Mouse (Mus musculus): ENCODE measurements around the gene Gm20532. TPM values are rescaled to one million over a fixed set of nuclear protein-coding genes. Genes with fewer than 3 reads are reported as not detected.

Gene Gm20532
- polyA plus RNA-seq, 1 experiment from 2014 or later = not detected

DNA sequence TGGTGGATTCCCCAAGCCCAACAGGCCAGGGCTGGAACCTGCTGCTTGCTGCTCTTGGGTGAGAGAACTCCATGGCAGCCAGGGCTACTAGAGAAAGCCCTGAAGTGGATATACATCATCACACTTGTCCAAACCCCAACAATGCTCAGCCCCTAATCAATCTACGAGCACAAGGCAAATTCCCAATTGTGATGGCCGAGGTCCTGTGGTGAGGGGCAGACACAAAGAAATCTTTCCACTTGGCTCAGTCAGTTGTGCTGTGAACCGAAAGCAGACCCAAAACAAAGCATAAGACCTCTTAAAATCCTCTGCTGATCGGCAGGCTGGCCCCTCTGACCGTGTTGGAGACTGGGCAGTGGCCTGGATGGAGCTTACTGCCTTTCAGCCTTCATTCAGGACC is 11.6 kb upstream of the Gm20532 start:
- no peak for ATAC-seq (ENCODE audit: insufficient number of reproducible peaks, insufficient read depth, low FRiP score, low TSS enrichment, low read depth)
- Histone ChIP-seq H3K27ac (no peak overlapping the region), H3K27me3 (no peaks in the 10 kb centered on the region), H3K4me3 (no peak overlapping the region), H3K4me2 (no peak overlapping the region), H3K4me1 (peaks cover 18% of the 10 kb centered on the region; the same call in 1 of the 2 replicates), H3K9me3 (no peaks in the 10 kb centered on the region), H3K9ac (no peak overlapping the region), H3K36me3 (no peaks in the 10 kb centered on the region)
- 61% methylated on average over 5 of the region's 5 CpGs for WGBS

- Histone ChIP-seq H3K36me3 (no peaks in the 10 kb centered on the region), H3K4me3 (no peak overlapping the region), H3K9ac (no peak overlapping the region), H3K27ac (no peak overlapping the region), H3K4me1 (peaks cover 17% of the 10 kb centered on the region; the same call in 1 of the 2 replicates), H3K27me3 (no peaks in the 10 kb centered on the region), H3K9me3 (no peaks in the 10 kb centered on the region), H3K4me2 (no peak overlapping the region)
- ATAC-seq (ENCODE audit: insufficient number of reproducible peaks, insufficient read depth, low FRiP score, low TSS enrichment, low read depth) = no peak
- WGBS = 93% methylated on average over 1 of the region's 1 CpGs
Measured at GRCm38 (mm10) chr2:26575378-26575777, 11.1 kb upstream of the Gm20532 start.

- H3K4me3 ChIP-seq = no peak overlapping the region
- no peaks in the 10 kb centered on the region for H3K27me3 ChIP-seq
- no peak overlapping the region for H3K9ac ChIP-seq
- H3K27ac ChIP-seq = no peak overlapping the region
- no peak overlapping the region for H3K4me2 ChIP-seq
- H3K9me3 ChIP-seq = no peaks in the 10 kb centered on the region
- peaks cover 17% of the 10 kb centered on the region; the same call in 1 of the 2 replicates for H3K4me1 ChIP-seq
- no peaks in the 10 kb centered on the region for H3K36me3 ChIP-seq
- ATAC-seq (ENCODE audit: insufficient number of reproducible peaks, insufficient read depth, low FRiP score, low TSS enrichment, low read depth) = no peak
- WGBS = 41% methylated on average over 4 of the region's 4 CpGs
Measured at GRCm38 (mm10) chr2:26575865-26576264, 10.6 kb upstream of the Gm20532 start.

DNA sequence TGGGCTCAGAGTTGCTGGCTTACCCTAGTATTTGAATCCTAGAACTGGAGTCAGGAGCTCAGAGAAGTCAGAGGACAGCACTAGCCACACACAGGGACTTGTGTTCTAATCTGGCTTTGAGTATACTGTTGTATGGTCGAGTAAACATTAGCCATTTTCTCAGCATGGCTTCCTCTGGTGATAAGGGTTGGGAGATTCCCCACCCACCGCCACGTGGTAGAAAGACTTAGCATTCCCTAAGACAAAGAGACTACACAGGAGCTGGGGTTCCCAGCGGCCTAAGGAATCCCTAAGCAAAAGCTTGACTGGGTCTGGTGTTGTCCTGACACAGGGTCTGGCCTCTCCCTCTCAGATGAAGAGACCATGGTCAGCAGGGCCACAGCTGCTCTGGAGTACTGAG is 10.0 kb upstream of the Gm20532 start:
- WGBS = 59% methylated on average over 4 of the region's 4 CpGs
- ATAC-seq (ENCODE audit: insufficient number of reproducible peaks, insufficient read depth, low FRiP score, low TSS enrichment, low read depth) = no peak
- Histone ChIP-seq H3K27me3 (no peaks in the 10 kb centered on the region), H3K9me3 (no peaks in the 10 kb centered on the region), H3K4me1 (peaks cover 17% of the 10 kb centered on the region; the same call in 1 of the 2 replicates), H3K27ac (peak overlapping the region; percentile 16; the same call in 1 of the 2 replicates), H3K36me3 (no peaks in the 10 kb centered on the region), H3K4me3 (no peak overlapping the region), H3K9ac (no peak overlapping the region), H3K4me2 (no peak overlapping the region)

- Histone ChIP-seq H3K27me3 (no peaks in the 10 kb centered on the region), H3K36me3 (no peaks in the 10 kb centered on the region), H3K27ac (peak overlapping the region; percentile 72), H3K4me1 (peaks cover 20% of the 10 kb centered on the region), H3K9me3 (no peaks in the 10 kb centered on the region), H3K9ac (no peak overlapping the region), H3K4me2 (no peak overlapping the region), H3K4me3 (no peak overlapping the region)
- WGBS = 31% methylated on average over 6 of the region's 6 CpGs
- no peak for ATAC-seq (ENCODE audit: insufficient number of reproducible peaks, insufficient read depth, low FRiP score, low TSS enrichment, low read depth)
Measured at GRCm38 (mm10) chr2:26578369-26578768, 8.1 kb upstream of the Gm20532 start.

DNA sequence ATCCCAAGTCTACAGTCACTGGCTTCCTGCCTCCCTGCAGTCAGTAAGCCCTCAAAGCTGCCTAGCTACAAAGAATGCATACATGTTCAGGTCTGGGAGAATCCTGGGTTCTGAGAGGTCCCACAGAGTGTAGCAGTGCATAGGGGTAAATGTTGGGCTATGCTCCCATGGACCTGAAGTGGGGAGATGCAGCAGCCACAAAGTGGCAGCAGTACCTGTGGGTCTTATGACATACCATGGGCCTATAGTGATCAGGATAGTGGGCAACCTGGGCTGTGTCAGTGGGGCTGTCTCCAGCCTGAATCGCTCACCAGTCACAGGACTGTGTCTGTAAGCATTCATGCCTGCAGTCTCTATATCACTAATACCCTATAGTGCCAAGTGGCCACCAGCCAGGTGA is 6.7 kb upstream of the Gm20532 start, which contains the start of gene Egfl7:
Gene Egfl7 (plus strand): TSS at position 301 of the 400 bp plus-strand sequence.
- H3K4me3 ChIP-seq = no peak within 1 kb of the TSS
- 96% methylated on average over 1 of the region's 1 CpGs for WGBS
- H3K36me3 ChIP-seq = no peaks in the 10 kb centered on the region
- ATAC-seq (ENCODE audit: insufficient number of reproducible peaks, insufficient read depth, low FRiP score, low TSS enrichment, low read depth) = no peak
- H3K9ac ChIP-seq = 0 out of 2 replicates have a peak within 1 kb of the TSS, but pooled peaks have one; percentile 16
- H3K27ac ChIP-seq = peak within 1 kb of the TSS; percentile 72; the same call in 1 of the 2 replicates
- H3K9me3 ChIP-seq = no peaks in the 10 kb centered on the region
- H3K4me1 ChIP-seq = peaks cover 12% of the 10 kb centered on the region
- no peak within 1 kb of the TSS for H3K4me2 ChIP-seq
- H3K27me3 ChIP-seq = no peaks in the 10 kb centered on the region

GRCm38 (mm10) chr2:26580751-26581150 is 5.7 kb upstream of the Gm20532 start:
- no peak overlapping the region for H3K4me2 ChIP-seq
- H3K9ac ChIP-seq = 0 out of 2 replicates have a peak overlapping the region, but pooled peaks have one; percentile 16
- H3K27me3 ChIP-seq = no peaks in the 10 kb centered on the region
- H3K36me3 ChIP-seq = no peaks in the 10 kb centered on the region
- peaks cover 12% of the 10 kb centered on the region for H3K4me1 ChIP-seq
- no peaks in the 10 kb centered on the region for H3K9me3 ChIP-seq
- H3K27ac ChIP-seq = no peak overlapping the region
- 88% methylated on average over 5 of the region's 5 CpGs for WGBS
- no peak overlapping the region for H3K4me3 ChIP-seq
- no peak for ATAC-seq (ENCODE audit: insufficient number of reproducible peaks, insufficient read depth, low FRiP score, low TSS enrichment, low read depth)

GRCm38 (mm10) chr2:26582203-26582602 is 4.2 kb upstream of the Gm20532 start:
- Histone ChIP-seq H3K9ac (no peak overlapping the region), H3K4me1 (peaks cover 17% of the 10 kb centered on the region), H3K4me3 (no peak overlapping the region), H3K27me3 (no peaks in the 10 kb centered on the region), H3K9me3 (no peaks in the 10 kb centered on the region), H3K27ac (0 out of 2 replicates have a peak overlapping the region, but pooled peaks have one; percentile 16), H3K4me2 (no peak overlapping the region), H3K36me3 (no peaks in the 10 kb centered on the region)
- ATAC-seq (ENCODE audit: insufficient number of reproducible peaks, insufficient read depth, low FRiP score, low TSS enrichment, low read depth) = no peak
- 46% methylated on average over 2 of the region's 2 CpGs for WGBS

DNA sequence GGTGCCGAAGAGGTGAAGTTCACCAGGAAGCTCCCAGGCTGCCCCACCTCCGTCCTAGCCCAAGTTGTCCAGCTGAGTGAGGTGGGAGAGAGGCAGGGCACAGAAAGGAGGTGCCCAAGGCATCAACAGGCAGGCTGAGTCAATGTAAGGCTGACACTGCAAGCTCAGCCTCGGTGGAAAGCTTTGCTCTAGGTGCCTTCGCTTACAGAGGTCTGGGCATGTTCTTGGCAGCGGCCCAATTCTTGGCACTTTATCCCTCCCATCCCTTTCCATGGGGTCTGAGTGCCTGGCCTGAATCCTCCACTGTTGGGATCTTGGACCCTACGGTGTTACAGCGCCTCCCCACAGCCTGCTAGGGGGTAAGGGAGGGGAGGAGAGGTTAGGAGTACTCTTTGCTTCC is 3.7 kb upstream of the Gm20532 start:
- Histone ChIP-seq H3K27ac (0 out of 2 replicates have a peak overlapping the region, but pooled peaks have one; percentile 16), H3K4me3 (no peak overlapping the region), H3K4me1 (peaks cover 19% of the 10 kb centered on the region), H3K36me3 (no peaks in the 10 kb centered on the region), H3K4me2 (no peak overlapping the region), H3K9me3 (no peaks in the 10 kb centered on the region), H3K9ac (no peak overlapping the region), H3K27me3 (no peaks in the 10 kb centered on the region)
- no peak for ATAC-seq (ENCODE audit: insufficient number of reproducible peaks, insufficient read depth, low FRiP score, low TSS enrichment, low read depth)
- 72% methylated on average over 7 of the region's 7 CpGs for WGBS

GRCm38 (mm10) chr2:26583640-26584039 is 2.8 kb upstream of the Gm20532 start:
- Histone ChIP-seq H3K4me1 (peaks cover 18% of the 10 kb centered on the region), H3K9me3 (no peaks in the 10 kb centered on the region), H3K27ac (peak overlapping the region; percentile 44; the same call in 1 of the 2 replicates), H3K4me2 (0 out of 2 replicates have a peak overlapping the region, but pooled peaks have one; percentile 7), H3K27me3 (no peaks in the 10 kb centered on the region), H3K4me3 (peak overlapping the region; percentile 25), H3K36me3 (no peaks in the 10 kb centered on the region), H3K9ac (peak overlapping the region; percentile 60)
- WGBS = 65% methylated on average over 11 of the region's 11 CpGs
- no peak for ATAC-seq (ENCODE audit: insufficient number of reproducible peaks, insufficient read depth, low FRiP score, low TSS enrichment, low read depth)

DNA sequence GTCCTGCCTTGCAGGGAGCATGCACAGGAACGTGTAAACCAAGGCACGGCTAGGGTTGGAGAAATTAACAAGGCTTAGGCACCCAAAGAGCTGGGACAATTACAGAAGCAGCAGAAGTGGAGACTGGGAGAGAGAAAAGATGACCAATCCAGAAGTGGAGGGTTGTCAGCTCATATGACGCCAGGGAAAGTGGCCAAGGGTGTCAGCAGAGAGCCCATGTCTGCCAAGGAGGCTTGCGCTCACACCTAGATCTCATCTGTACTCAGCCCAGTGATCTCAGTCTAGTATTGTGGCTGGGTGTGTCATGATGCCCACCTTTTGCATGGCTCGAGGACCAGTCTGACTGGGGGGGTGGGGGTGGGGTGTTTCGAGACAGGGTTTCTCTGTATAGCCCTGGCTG is 726 bp upstream of the Gm20532 start:
- no peaks in the 10 kb centered on the region for H3K9me3 ChIP-seq
- ATAC-seq (ENCODE audit: insufficient number of reproducible peaks, insufficient read depth, low FRiP score, low TSS enrichment, low read depth) = no peak
- peak overlapping the region; percentile 65 for H3K4me3 ChIP-seq
- peak overlapping the region; percentile 47 for H3K9ac ChIP-seq
- H3K4me2 ChIP-seq = no peak overlapping the region
- H3K27ac ChIP-seq = peak overlapping the region; percentile 69
- no peaks in the 10 kb centered on the region for H3K36me3 ChIP-seq
- no peaks in the 10 kb centered on the region for H3K27me3 ChIP-seq
- WGBS = 64% methylated on average over 6 of the region's 6 CpGs
- peaks cover 15% of the 10 kb centered on the region for H3K4me1 ChIP-seq

DNA sequence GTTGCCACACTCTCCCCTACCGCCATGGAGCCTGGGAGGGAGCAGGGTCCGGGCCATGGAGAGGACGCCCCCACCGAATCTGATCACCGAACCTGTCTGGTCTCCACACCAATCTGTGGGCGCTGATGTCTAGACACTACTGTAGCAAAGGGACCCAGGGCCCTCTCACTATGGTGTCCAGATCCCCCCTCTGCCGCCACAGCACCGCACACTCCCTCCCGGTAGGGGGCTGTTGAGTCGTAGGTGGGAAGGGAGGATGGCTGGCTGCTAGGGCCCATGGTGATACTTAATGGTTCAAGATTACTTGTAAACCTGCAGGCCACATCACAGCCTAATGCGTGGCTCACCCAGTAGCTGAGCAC is 586 bp downstream of the Gm20532 start:
- Histone ChIP-seq H3K4me2 (peak overlapping the region; percentile 83), H3K9me3 (no peaks in the 10 kb centered on the region), H3K9ac (peak overlapping the region; percentile 78), H3K4me3 (peak overlapping the region; percentile 65), H3K36me3 (peaks cover 3% of the 10 kb centered on the region; the same call in 1 of the 2 replicates), H3K27me3 (no peaks in the 10 kb centered on the region), H3K27ac (peak overlapping the region; percentile 76), H3K4me1 (peaks cover 15% of the 10 kb centered on the region)
- peak; percentile 16 for ATAC-seq (ENCODE audit: insufficient number of reproducible peaks, insufficient read depth, low FRiP score, low TSS enrichment, low read depth)
- WGBS = 4% methylated on average over 11 of the region's 11 CpGs
